Mouse (Mus musculus) midbrain, embryonic 14.5 days (tissue): ENCODE results near the gene Slc23a4. TPM values are rescaled to one million over a fixed set of nuclear protein-coding genes. Genes with fewer than 3 reads are reported as not detected.
A peak's percentile ranks its signal among the peaks of the same experiment; 100 is the strongest.

Experiments used
- ATAC-seq: fragments of 200-750 bp; cut with Nextera tagmentation; 2 replicates; pipeline ENCODE4 v1.8.0; 2017; ENCODE audit warnings: moderate number of reproducible peaks, moderate library complexity; ENCODE audit not compliant: low FRiP score, low TSS enrichment
- DNase-seq: peaks from one replicate; pipeline ENCODE4 v3.0.0-alpha.2; 2015
- H3K27ac ChIP-seq: fragments of 300-500 bp; sonication (generic); replicated peaks from 2 replicates; pipeline ENCODE4 v1.5.1; 2014; ENCODE audit warnings: mild to moderate bottlenecking, low read depth, low read length, moderate library complexity
- H3K27me3 ChIP-seq: fragments of 300-500 bp; sonication (generic); 2 replicates; pipeline ENCODE4 v1.6.1; 2014; ENCODE audit warnings: low read length, control low read depth, mixed read lengths; ENCODE audit not compliant: control insufficient read depth, insufficient read depth
- H3K36me3 ChIP-seq: fragments of 300-500 bp; sonication (generic); 2 replicates; pipeline ENCODE4 v1.6.1; 2014; ENCODE audit warnings: low read length, control low read depth; ENCODE audit not compliant: control insufficient read depth, insufficient read depth
- H3K4me1 ChIP-seq: fragments of 300-500 bp; sonication (generic); 2 replicates; pipeline ENCODE4 v1.6.1; 2014; ENCODE audit warnings: mild to moderate bottlenecking, antibody characterized with exemption, low read length, control low read depth; ENCODE audit not compliant: control insufficient read depth, insufficient read depth
- H3K4me2 ChIP-seq: fragments of 300-500 bp; sonication (generic); 2 replicates; pipeline ENCODE4 v1.6.1; 2014; ENCODE audit warnings: mild to moderate bottlenecking, low read length, moderate library complexity
- H3K4me3 ChIP-seq: fragments of 300-500 bp; sonication (generic); replicated peaks from 2 replicates; pipeline ENCODE4 v1.5.1; 2014; ENCODE audit warnings: low read depth, low read length
- H3K9ac ChIP-seq: fragments of 300-500 bp; sonication (generic); replicated peaks from 2 replicates; pipeline ENCODE4 v1.6.1; 2014; ENCODE audit warnings: mild to moderate bottlenecking, low read length, moderate library complexity
- H3K9me3 ChIP-seq: fragments of 300-500 bp; sonication (generic); 2 replicates; pipeline ENCODE4 v1.6.1; 2016; ENCODE audit warnings: low read length, control low read depth, mixed read lengths; ENCODE audit not compliant: control insufficient read depth
- WGBS: fragments of 180-500 bp; shearing (Covaris S2); extraction: QIAGEN DNeasy Blood & Tissue Kit; methylation state at CpG from one replicate; pipeline ENCODE4 v1.1.7; 2014; 5-methylcytosine and 5-hydroxymethylcytosine counted together
- polyA plus RNA-seq: library from polyadenylated mRNA; unstranded; fragments of >200 nt; fragmentation: Nextera tagmentation; extraction: Ambion mirVana; gene quantifications from 2 replicates; pipeline ENCODE4 v1.2.1, GENCODE M21; 2014

Gene Slc23a4
- polyA plus RNA-seq, 1 experiment from 2014 or later: 0.75 TPM

DNA sequence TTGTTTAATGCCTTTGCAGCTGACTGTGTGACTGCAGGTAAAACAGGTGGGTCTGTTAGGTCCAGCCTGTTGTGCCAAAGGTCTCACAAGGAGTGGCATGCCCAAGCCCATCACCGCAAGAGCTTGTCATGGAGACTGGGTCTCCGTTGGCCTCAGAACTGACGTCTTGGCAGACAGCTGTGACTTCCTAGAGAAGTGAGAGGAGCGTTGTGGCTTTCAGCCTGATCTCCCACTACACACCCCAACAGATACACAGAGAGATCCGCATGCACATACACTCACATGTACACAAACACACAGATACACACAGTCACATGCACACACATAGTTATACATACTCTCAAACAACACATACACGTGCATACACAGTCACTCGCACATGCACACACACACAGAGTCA lies 36.7 kb downstream of the Slc23a4 start:
- Histone ChIP-seq H3K9me3 (no peaks in the 10 kb centered on the region), H3K27me3 (no peaks in the 10 kb centered on the region), H3K9ac (no peak overlapping the region), H3K27ac (no peak overlapping the region), H3K4me3 (no peak overlapping the region), H3K36me3 (no peaks in the 10 kb centered on the region), H3K4me2 (no peak overlapping the region), H3K4me1 (no peaks in the 10 kb centered on the region)
- ATAC-seq (no peak), DNase-seq (no peak)
- 91% methylated on average over 7 of the region's 7 CpGs for WGBS

DNA sequence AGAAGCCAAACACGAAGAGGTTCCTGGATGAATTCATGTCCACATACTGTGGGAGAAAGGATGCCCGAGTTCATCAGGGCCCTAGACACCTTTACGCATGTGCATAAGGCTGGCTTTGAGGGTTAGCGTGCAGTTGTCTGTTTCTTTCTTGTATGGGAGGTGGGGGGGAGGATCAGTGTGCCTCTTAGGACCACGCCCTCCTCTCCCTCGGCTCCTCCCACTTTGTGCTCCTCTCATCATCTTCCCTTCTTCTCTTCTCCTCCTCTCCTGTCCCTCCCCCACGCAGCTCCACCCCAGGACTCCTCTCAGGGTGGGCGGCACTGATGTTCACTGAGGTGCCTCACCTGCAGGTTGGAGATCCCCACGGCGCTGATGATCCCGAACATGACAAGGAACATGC lies 39.7 kb downstream of the Slc23a4 start:
- WGBS: 26% methylated on average over 11 of the region's 11 CpGs
- Histone ChIP-seq H3K9ac (no peak overlapping the region), H3K4me1 (no peaks in the 10 kb centered on the region), H3K4me2 (peak overlapping the region; percentile 16), H3K4me3 (no peak overlapping the region), H3K9me3 (no peaks in the 10 kb centered on the region), H3K27ac (no peak overlapping the region), H3K36me3 (no peaks in the 10 kb centered on the region), H3K27me3 (no peaks in the 10 kb centered on the region)
- DNase-seq (peak; percentile 6), ATAC-seq (no peak)

DNA sequence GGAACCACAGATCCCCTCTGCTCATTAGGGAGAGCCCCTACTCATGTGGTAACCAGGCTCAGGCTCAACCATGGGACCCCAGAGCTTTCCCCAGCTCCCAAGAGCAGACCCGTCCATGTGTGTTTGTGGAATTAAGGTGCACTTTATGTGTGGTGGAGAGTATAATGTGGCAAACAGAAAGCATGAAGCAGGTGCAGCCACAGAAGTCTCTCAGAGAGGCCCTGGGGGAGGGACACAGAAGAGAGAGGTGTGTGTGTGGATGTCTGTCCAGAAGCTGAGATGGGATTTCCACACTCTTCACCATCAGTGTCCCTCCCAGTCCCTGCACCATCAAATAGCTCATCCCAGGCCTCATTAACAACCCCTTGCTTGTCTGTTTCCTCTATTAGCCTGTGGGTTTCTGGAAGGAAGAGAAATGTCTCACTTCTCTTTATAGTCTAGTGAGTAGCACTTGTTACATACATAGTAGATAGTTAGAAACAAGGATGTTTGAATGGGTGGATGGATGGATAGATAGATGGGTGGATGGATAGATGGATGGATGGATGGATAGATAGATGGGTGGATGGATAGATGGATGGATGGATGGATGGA lies 41.6 kb downstream of the Slc23a4 start:
- Histone ChIP-seq H3K9ac (no peak overlapping the region), H3K4me1 (no peaks in the 10 kb centered on the region), H3K4me3 (no peak overlapping the region), H3K36me3 (no peaks in the 10 kb centered on the region), H3K27me3 (no peaks in the 10 kb centered on the region), H3K27ac (no peak overlapping the region), H3K9me3 (no peaks in the 10 kb centered on the region), H3K4me2 (no peak overlapping the region)
- WGBS: 80% methylated on average over 1 of the region's 1 CpGs
- DNase-seq: no peak
- no peak for ATAC-seq

DNA sequence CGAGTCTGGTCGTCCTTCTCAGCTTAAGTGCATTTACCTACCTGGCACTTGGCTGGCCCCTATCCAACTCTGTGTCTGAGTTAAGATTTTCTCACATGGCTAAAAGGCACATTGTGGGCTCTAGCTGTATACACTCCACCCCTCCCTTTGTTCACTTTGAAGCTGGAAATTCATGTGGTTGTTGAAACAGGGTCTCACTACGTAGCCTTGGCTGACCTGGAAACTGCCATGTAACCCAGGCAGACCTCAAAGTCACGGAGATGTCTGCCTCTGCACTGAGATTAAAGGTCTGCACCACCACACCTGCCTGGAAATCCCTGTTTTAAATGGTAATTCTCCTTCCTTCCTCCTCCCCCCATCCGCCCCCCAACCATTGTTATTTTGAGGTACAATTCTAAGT lies 44.7 kb downstream of the Slc23a4 start:
- Histone ChIP-seq H3K9me3 (no peaks in the 10 kb centered on the region), H3K4me2 (no peak overlapping the region), H3K27ac (no peak overlapping the region), H3K9ac (no peak overlapping the region), H3K27me3 (no peaks in the 10 kb centered on the region), H3K4me1 (no peaks in the 10 kb centered on the region), H3K4me3 (no peak overlapping the region), H3K36me3 (no peaks in the 10 kb centered on the region)
- no peak for ATAC-seq
- 82% methylated on average over 5 of the region's 5 CpGs for WGBS
- no peak for DNase-seq

DNA sequence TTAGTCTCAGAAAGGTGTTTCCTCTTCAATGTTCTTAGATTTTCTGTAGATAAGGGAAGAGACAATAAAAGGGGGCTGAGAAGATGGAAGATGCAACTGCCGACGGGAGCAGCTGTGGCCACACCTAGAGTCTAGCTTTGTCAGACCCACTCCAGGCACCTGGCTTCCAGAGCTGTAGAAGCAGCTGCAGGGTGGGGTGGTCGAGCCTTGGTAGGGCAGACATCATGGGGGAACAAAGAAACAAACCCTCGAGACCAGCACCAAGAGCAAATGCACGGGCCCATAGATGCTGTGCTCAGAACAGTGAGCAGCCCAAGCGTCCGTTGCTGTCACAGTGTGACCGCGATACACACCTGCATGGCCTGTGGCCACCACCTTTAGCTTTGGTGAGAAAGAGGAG lies 45.8 kb downstream of the Slc23a4 start:
- ATAC-seq: no peak
- Histone ChIP-seq H3K4me1 (no peaks in the 10 kb centered on the region), H3K36me3 (no peaks in the 10 kb centered on the region), H3K4me3 (no peak overlapping the region), H3K9ac (no peak overlapping the region), H3K9me3 (no peaks in the 10 kb centered on the region), H3K27ac (no peak overlapping the region), H3K27me3 (no peaks in the 10 kb centered on the region), H3K4me2 (no peak overlapping the region)
- 94% methylated on average over 9 of the region's 9 CpGs for WGBS
- DNase-seq: no peak

DNA sequence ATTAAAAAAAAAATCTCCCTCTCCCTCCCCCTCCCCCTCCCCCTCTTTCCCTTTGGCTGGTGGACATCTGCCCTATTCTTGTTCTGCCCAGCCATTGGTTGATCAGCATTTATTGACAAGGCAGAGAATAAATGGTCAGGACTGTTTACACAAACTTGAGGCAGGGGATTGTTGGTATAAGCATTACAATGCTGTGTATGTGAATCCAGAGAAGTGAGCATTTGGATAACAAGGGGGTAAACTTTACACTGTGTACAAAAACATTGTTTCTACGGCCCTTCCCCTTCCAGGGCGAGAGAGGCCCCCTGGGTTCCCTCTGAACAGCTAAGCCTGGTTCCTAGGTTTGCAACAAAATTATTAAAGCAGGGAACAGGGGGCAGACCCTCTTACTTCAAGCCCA lies 46.7 kb downstream of the Slc23a4 start:
- H3K27ac ChIP-seq: no peak overlapping the region
- H3K36me3 ChIP-seq: no peaks in the 10 kb centered on the region
- H3K9me3 ChIP-seq: no peaks in the 10 kb centered on the region
- DNase-seq (no peak), ATAC-seq (no peak)
- H3K4me2 ChIP-seq: no peak overlapping the region
- no peak overlapping the region for H3K4me3 ChIP-seq
- H3K9ac ChIP-seq: no peak overlapping the region
- H3K27me3 ChIP-seq: no peaks in the 10 kb centered on the region
- H3K4me1 ChIP-seq: no peaks in the 10 kb centered on the region
- 68% methylated on average over 2 of the region's 2 CpGs for WGBS

DNA sequence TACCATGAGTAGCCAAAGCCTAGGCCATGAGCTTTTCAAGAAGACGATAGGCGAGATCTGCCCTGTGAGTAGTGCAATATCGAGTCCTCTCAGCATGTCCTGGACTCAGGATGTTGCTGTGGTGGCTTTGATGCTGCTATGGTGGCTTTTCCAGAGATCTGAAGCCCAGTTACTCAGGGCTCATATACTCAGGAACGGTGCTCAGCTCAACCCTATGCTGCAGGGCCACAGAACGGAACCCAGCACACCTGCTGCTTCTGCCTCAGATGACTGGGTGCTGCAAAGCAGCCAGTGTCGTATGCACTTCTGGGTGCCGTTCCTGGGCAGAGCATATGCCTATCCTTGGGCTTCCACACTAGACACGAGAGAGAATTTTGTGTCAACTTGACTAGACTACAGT lies 48.8 kb downstream of the Slc23a4 start:
- no peaks in the 10 kb centered on the region for H3K4me1 ChIP-seq
- no peak overlapping the region for H3K4me3 ChIP-seq
- no peaks in the 10 kb centered on the region for H3K27me3 ChIP-seq
- no peak overlapping the region for H3K4me2 ChIP-seq
- H3K9ac ChIP-seq: no peak overlapping the region
- WGBS: 89% methylated on average over 8 of the region's 8 CpGs
- no peak overlapping the region for H3K27ac ChIP-seq
- H3K9me3 ChIP-seq: no peaks in the 10 kb centered on the region
- ATAC-seq (no peak), DNase-seq (no peak)
- no peaks in the 10 kb centered on the region for H3K36me3 ChIP-seq

DNA sequence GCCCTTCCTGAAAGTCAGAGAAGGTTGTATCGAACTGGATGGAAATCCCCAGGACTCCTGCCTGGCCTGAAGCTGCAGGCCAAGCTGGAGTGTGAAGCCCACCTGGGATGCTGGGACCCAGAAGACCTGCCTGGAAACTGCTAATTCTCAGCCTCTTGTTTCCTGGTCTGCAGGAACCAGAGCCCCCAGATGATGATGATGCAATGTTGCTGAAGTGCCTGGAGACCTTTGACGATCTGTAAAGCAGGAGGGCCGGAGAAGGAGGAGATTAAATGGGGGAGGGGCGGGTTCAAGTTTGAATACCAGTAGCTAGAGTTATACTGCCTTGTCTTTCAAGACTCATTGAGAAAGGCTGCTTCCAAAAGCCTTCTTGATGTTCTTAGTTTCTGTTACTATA lies 49.3 kb downstream of the Slc23a4 start:
- Histone ChIP-seq H3K27ac (no peak overlapping the region), H3K4me3 (no peak overlapping the region), H3K27me3 (no peaks in the 10 kb centered on the region), H3K4me1 (no peaks in the 10 kb centered on the region), H3K9me3 (no peaks in the 10 kb centered on the region), H3K9ac (no peak overlapping the region), H3K4me2 (no peak overlapping the region), H3K36me3 (no peaks in the 10 kb centered on the region)
- WGBS: 50% methylated on average over 4 of the region's 4 CpGs
- DNase-seq (no peak), ATAC-seq (no peak)

DNA sequence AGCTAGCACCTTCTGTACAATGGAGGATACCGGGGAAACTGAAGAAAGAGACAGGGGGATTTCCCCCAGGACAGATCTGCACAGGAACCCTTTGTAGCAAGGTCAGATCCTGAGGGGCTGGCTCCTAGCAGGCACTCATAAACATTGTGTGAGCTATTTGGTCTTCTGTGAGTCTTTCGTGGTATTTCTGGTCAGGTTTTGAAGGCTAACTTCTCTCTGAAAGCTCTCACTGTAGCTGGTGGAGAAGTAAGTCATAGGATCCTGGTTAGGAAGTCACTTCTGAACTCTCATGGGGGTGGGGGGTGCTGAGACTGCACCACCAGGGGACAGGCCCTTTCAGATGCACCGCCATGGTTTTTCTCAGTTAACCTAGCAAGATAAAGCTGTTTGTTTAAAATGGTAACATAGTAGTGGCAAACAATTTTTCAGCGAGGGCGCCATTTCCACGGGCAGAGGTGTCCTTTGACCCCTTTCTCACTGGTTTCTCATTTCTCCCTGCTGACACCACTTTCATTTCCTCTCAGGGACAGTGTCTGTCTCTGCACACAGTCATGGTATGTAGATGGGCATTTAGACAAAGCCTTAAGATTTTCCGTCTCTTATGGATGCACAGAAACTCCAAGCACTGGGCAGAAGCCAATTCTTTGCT lies 49.8 kb downstream of the Slc23a4 start:
- no peak for ATAC-seq
- 82% methylated on average over 7 of the region's 7 CpGs for WGBS

More for the DNA sequence above, 49.8 kb downstream of the Slc23a4 start:
- Histone ChIP-seq H3K4me2 (no peak overlapping the region), H3K27ac (no peak overlapping the region), H3K9ac (no peak overlapping the region), H3K9me3 (no peaks in the 10 kb centered on the region), H3K36me3 (no peaks in the 10 kb centered on the region), H3K4me3 (no peak overlapping the region), H3K27me3 (no peaks in the 10 kb centered on the region), H3K4me1 (no peaks in the 10 kb centered on the region)
- DNase-seq: no peak
